Mouse (Mus musculus) embryonic facial prominence, embryonic 13.5 days (tissue): ENCODE data around the gene Dmrt1. TPM values are rescaled to one million over a fixed set of nuclear protein-coding genes. Genes with fewer than 3 reads are reported as not detected.

Experiments used
- ATAC-seq: fragments of 200-750 bp; cut with Nextera tagmentation; 2 replicates; pipeline ENCODE4 v1.8.0; 2017; ENCODE audit warnings: low read depth; ENCODE audit not compliant: insufficient number of reproducible peaks, insufficient read depth, low FRiP score, low TSS enrichment
- H3K27ac ChIP-seq: fragments of 300-500 bp; sonication (generic); 2 replicates; pipeline ENCODE4 v1.5.1; 2015; ENCODE audit warnings: moderate library complexity, mild to moderate bottlenecking, inconsistent platforms
- H3K27me3 ChIP-seq: fragments of 300-500 bp; sonication (generic); 2 replicates; pipeline ENCODE4 v1.6.1; 2015; ENCODE audit warnings: mild to moderate bottlenecking, inconsistent platforms
- H3K36me3 ChIP-seq: fragments of 300-500 bp; sonication (generic); 2 replicates; pipeline ENCODE4 v1.6.1; 2015; ENCODE audit warnings: mild to moderate bottlenecking, inconsistent platforms
- H3K4me1 ChIP-seq: fragments of 300-500 bp; sonication (generic); 2 replicates; pipeline ENCODE4 v1.6.1; 2015; ENCODE audit warnings: inconsistent platforms
- H3K4me2 ChIP-seq: fragments of 300-500 bp; sonication (generic); 2 replicates; pipeline ENCODE4 v1.6.1; 2015; ENCODE audit warnings: moderate library complexity, mild to moderate bottlenecking, inconsistent platforms
- H3K4me3 ChIP-seq: fragments of 300-500 bp; sonication (generic); 2 replicates; pipeline ENCODE4 v1.5.1; 2015; ENCODE audit warnings: mild to moderate bottlenecking, inconsistent platforms
- H3K9ac ChIP-seq: fragments of 300-500 bp; sonication (generic); 2 replicates; pipeline ENCODE4 v1.6.1; 2015; ENCODE audit warnings: mild to moderate bottlenecking, inconsistent platforms
- H3K9me3 ChIP-seq: fragments of 300-500 bp; sonication (generic); 2 replicates; pipeline ENCODE4 v1.6.1; 2016; ENCODE audit warnings: inconsistent platforms
- WGBS: fragments of 180-500 bp; shearing (Covaris S2); methylation state at CpG from one replicate; pipeline ENCODE4 v1.1.7; 2015; ENCODE audit warnings: mixed read lengths; 5-methylcytosine and 5-hydroxymethylcytosine counted together
- polyA plus RNA-seq: library from polyadenylated mRNA; unstranded; fragments of >200 nt; fragmentation: Nextera tagmentation; extraction: Ambion mirVana; gene quantifications from 2 replicates; pipeline ENCODE4 v1.2.1, GENCODE M21; 2015

Dmrt1 gene
- polyA plus RNA-seq, 1 experiment from 2014 or later, result 0.20 TPM

DNA sequence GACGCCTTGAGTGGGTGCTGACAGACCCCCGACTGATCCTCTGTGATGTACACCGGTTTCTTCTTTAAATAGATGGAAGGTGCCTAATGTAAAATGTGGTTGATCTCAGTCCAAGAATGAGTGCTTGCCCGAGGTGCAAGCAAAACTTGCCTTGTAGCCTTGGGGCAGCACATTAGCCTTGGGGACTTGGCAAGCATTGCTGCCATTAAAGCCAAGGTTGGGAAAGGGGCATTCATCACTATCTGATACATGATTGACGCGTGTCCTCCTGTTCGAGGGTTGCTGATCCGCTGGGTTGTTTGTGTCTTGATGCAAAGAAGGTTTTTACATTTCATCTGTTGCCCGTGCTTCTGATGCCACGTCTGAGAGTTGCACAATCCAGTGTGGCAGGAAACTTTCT, 69.0 kb downstream of the Dmrt1 start:
- no peaks in the 10 kb centered on the region for H3K9me3 ChIP-seq
- peaks cover 17% of the 10 kb centered on the region for H3K4me1 ChIP-seq
- H3K4me3 ChIP-seq, result no peak overlapping the region
- no peak overlapping the region for H3K4me2 ChIP-seq
- H3K27ac ChIP-seq, result no peak overlapping the region
- no peaks in the 10 kb centered on the region for H3K36me3 ChIP-seq
- H3K9ac ChIP-seq, result no peak overlapping the region
- 38% methylated on average over 10 of the region's 10 CpGs for WGBS
- no peak for ATAC-seq
- peaks cover 84% of the 10 kb centered on the region for H3K27me3 ChIP-seq

- H3K4me2 ChIP-seq, result peak overlapping the region; percentile 39
- no peak overlapping the region for H3K4me3 ChIP-seq
- H3K27me3 ChIP-seq, result peaks cover 79% of the 10 kb centered on the region
Measured at GRCm38 (mm10) chr19:25574981-25575814, 69.8 kb downstream of the Dmrt1 start.

DNA sequence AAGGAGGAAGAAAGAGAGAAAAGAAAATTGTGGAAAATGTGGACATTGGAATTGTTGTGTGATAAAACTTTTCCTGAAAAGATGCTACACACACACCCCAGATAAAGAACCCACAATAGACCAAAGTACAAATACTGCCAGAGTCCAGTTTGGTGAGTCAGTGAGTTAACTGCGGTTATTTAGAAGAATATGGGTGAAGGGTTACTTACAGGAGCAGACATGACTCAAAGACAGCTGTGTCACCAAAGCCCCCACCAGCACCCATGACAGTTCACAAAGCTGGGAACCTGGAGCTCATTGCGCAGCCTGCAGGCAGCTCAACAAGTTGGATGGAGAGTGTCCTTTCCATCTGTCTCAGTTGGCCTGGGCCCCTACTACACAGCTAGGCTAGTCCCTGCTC, 72.9 kb downstream of the Dmrt1 start:
- 96% methylated on average over 2 of the region's 2 CpGs for WGBS
- no peak overlapping the region for H3K4me2 ChIP-seq
- H3K9ac ChIP-seq, result no peak overlapping the region
- H3K27me3 ChIP-seq, result peaks cover 64% of the 10 kb centered on the region
- peaks cover 17% of the 10 kb centered on the region for H3K4me1 ChIP-seq
- H3K27ac ChIP-seq, result no peak overlapping the region
- no peak overlapping the region for H3K4me3 ChIP-seq
- H3K9me3 ChIP-seq, result no peaks in the 10 kb centered on the region
- no peaks in the 10 kb centered on the region for H3K36me3 ChIP-seq
- no peak for ATAC-seq

More at GRCm38 (mm10) chr19:25574981-25575814, 69.8 kb downstream of the Dmrt1 start:
- Histone ChIP-seq H3K27ac (no peak overlapping the region), H3K36me3 (no peaks in the 10 kb centered on the region), H3K9ac (no peak overlapping the region), H3K9me3 (no peaks in the 10 kb centered on the region), H3K4me1 (peaks cover 17% of the 10 kb centered on the region)
- WGBS, result 2% methylated on average over 17 of the region's 17 CpGs
- 0 out of 2 replicates have a peak, but pooled peaks have one; percentile 20 for ATAC-seq

- ATAC-seq, result no peak
- Histone ChIP-seq H3K4me3 (no peak overlapping the region), H3K4me2 (no peak overlapping the region), H3K9me3 (no peaks in the 10 kb centered on the region), H3K27me3 (peaks cover 59% of the 10 kb centered on the region), H3K9ac (no peak overlapping the region), H3K4me1 (peaks cover 16% of the 10 kb centered on the region), H3K36me3 (no peaks in the 10 kb centered on the region), H3K27ac (no peak overlapping the region)
- WGBS, result 93% methylated on average over 2 of the region's 2 CpGs
Measured at GRCm38 (mm10) chr19:25579440-25579839, 74.0 kb downstream of the Dmrt1 start.

DNA sequence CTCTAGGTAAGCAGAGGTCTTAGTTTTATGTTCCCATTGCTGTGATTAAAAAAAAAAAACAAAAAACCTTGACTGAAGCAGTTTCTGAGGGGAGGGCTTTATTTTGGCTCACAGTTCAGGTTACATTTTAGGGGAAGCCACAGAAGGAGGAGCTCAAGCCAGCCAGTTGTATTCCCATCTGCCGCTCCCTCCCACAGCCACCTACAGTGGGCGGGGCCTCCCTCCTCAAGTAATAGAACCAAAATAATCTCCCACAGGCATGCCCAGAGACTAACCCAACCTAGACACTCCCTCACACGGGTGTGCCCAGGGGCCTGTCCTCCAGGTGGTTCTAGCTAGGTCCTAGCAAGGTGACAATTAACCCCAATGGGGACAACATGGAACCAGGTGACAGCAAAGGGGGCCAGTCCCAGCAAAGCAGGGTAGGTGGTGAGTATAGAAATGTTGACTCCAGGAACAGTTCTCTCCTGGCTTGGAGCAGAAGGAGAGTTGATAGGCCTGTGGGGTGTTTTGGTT, 92.4 kb downstream of the Dmrt1 start:
- peaks cover 9% of the 10 kb centered on the region; the same call in 1 of the 2 replicates for H3K4me1 ChIP-seq
- peaks cover 86% of the 10 kb centered on the region for H3K27me3 ChIP-seq
- no peak overlapping the region for H3K27ac ChIP-seq
- no peak overlapping the region for H3K4me2 ChIP-seq
- no peak overlapping the region for H3K9ac ChIP-seq
- no peak; the same call in 1 of the 2 replicates for ATAC-seq
- H3K36me3 ChIP-seq, result no peaks in the 10 kb centered on the region
- H3K9me3 ChIP-seq, result no peaks in the 10 kb centered on the region
- WGBS, result 60% methylated on average over 3 of the region's 3 CpGs
- no peak overlapping the region for H3K4me3 ChIP-seq

- no peaks in the 10 kb centered on the region for H3K36me3 ChIP-seq
- H3K9ac ChIP-seq, result no peak overlapping the region
- H3K27ac ChIP-seq, result no peak overlapping the region
- H3K27me3 ChIP-seq, result peaks cover 87% of the 10 kb centered on the region
- 1% methylated on average over 4 of the region's 4 CpGs for WGBS
- peaks cover 9% of the 10 kb centered on the region; the same call in 1 of the 2 replicates for H3K4me1 ChIP-seq
- no peak overlapping the region for H3K4me2 ChIP-seq
- no peak for ATAC-seq
- no peak overlapping the region for H3K4me3 ChIP-seq
- no peaks in the 10 kb centered on the region for H3K9me3 ChIP-seq
Measured at GRCm38 (mm10) chr19:25598626-25599025, 93.2 kb downstream of the Dmrt1 start.

- Histone ChIP-seq H3K36me3 (no peaks in the 10 kb centered on the region), H3K4me1 (peaks cover 9% of the 10 kb centered on the region), H3K9me3 (no peaks in the 10 kb centered on the region), H3K9ac (no peak overlapping the region), H3K4me2 (no peak overlapping the region), H3K27ac (no peak overlapping the region), H3K4me3 (no peak overlapping the region), H3K27me3 (peaks cover 98% of the 10 kb centered on the region)
- 8% methylated on average over 8 of the region's 8 CpGs for WGBS
- ATAC-seq, result no peak
Measured at GRCm38 (mm10) chr19:25601966-25602365, 96.5 kb downstream of the Dmrt1 start.

- Histone ChIP-seq H3K4me2 (peak overlapping the region; percentile 10; the same call in 1 of the 2 replicates), H3K9ac (no peak overlapping the region), H3K27ac (no peak overlapping the region), H3K4me1 (peaks cover 25% of the 10 kb centered on the region), H3K27me3 (peaks cover 99% of the 10 kb centered on the region), H3K9me3 (no peaks in the 10 kb centered on the region), H3K4me3 (no peak overlapping the region), H3K36me3 (no peaks in the 10 kb centered on the region)
- ATAC-seq, result no peak
- under 1% methylated on average over 21 of the region's 21 CpGs for WGBS
Measured at GRCm38 (mm10) chr19:25607461-25608205, 102.2 kb downstream of the Dmrt1 start.

- H3K4me2 ChIP-seq, result no peak overlapping the region
- H3K27ac ChIP-seq, result no peak overlapping the region
- WGBS, result 4% methylated on average over 7 of the region's 7 CpGs
- ATAC-seq, result no peak
- H3K4me3 ChIP-seq, result no peak overlapping the region
- H3K9ac ChIP-seq, result no peak overlapping the region
- H3K36me3 ChIP-seq, result no peaks in the 10 kb centered on the region
- H3K4me1 ChIP-seq, result peaks cover 25% of the 10 kb centered on the region
- no peaks in the 10 kb centered on the region for H3K9me3 ChIP-seq
- H3K27me3 ChIP-seq, result peaks cover 99% of the 10 kb centered on the region
Measured at GRCm38 (mm10) chr19:25608206-25608580, 102.8 kb downstream of the Dmrt1 start.

- Histone ChIP-seq H3K27me3 (peaks cover 100% of the 10 kb centered on the region), H3K4me1 (peaks cover 25% of the 10 kb centered on the region), H3K9ac (no peak overlapping the region), H3K4me2 (peak overlapping the region; percentile 64), H3K9me3 (no peaks in the 10 kb centered on the region), H3K36me3 (no peaks in the 10 kb centered on the region), H3K27ac (no peak overlapping the region), H3K4me3 (no peak overlapping the region)
- WGBS, result 1% methylated on average over 33 of the region's 33 CpGs
- ATAC-seq, result no peak
Measured at GRCm38 (mm10) chr19:25608961-25609850, 103.8 kb downstream of the Dmrt1 start.

GRCm38 (mm10) chr19:25610015-25610410, 104.6 kb downstream of the Dmrt1 start, which contains the start of gene Dmrt3:
TSS of gene Dmrt3 (plus strand) at chr19:25610301.
- no peaks in the 10 kb centered on the region for H3K9me3 ChIP-seq
- H3K36me3 ChIP-seq, result no peaks in the 10 kb centered on the region
- under 1% methylated on average over 25 of the region's 29 CpGs for WGBS
- H3K27me3 ChIP-seq, result peaks cover 100% of the 10 kb centered on the region
- peak within 1 kb of the TSS; percentile 64 for H3K4me2 ChIP-seq
- ATAC-seq, result 0 out of 2 replicates have a peak, but pooled peaks have one; percentile 27
- H3K4me3 ChIP-seq, result peak within 1 kb of the TSS; percentile 45
- H3K27ac ChIP-seq, result peak within 1 kb of the TSS; percentile 66
- H3K9ac ChIP-seq, result peak within 1 kb of the TSS; percentile 66
- H3K4me1 ChIP-seq, result peaks cover 25% of the 10 kb centered on the region
